Mouse (Mus musculus) cerebellum, adult (tissue): ENCODE data around the gene Ttc28.
A peak's percentile ranks its signal among the peaks of the same experiment; 100 is the strongest.
"Not testable (repeated sequence)": the region's sequence is repeated elsewhere in the genome, so short reads cannot be mapped to it uniquely, and the experiment has no call there.

Experiments used
- ATAC-seq: cut with Nextera tagmentation; 2 replicates; pipeline ENCODE4 v1.9.2; 2017; ENCODE audit warnings: mild to moderate bottlenecking, moderate library complexity, mixed read lengths; ENCODE audit not compliant: insufficient number of reproducible peaks, low FRiP score, low TSS enrichment

The Ttc28 gene

DNA sequence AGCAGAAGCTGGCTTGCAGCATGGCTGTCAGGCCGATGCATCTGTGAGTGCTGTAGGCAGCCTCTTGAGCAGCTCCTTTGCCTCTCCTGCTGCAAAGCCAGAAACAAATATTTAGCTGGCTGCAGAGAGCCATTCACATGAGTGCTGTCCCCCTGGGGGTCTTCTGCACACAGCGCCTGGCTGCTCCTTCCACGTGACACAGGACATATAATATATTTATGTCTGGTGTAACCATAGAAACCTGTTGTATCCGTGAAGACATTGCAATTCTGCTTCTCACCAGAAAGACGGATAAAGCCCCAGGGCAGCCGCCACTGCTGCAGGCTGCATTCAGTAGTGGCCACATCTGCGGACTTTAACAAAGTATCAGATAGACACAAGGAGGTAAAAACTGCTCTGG lies 376.6 kb downstream of the Ttc28 start:
- no peak for ATAC-seq

DNA sequence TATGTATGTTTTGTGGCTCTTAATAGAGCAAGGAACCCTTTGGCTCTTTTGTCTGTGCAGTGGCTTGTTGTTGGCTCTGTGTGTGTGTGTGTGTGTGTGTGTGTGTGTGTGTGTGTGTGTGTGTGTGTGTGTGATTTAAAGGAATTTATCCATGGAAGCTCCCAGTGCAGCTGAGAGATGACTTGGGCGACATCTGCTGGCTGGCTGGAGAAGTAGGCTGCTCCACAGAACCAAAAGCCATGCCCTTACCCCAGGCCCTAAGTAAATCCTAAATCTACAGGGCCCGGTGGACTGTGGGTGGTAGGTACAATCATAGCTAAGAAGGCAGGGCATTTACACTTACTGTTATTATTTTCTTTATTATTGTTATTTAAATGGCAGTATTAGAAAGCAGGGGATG lies 377.5 kb downstream of the Ttc28 start:
- ATAC-seq: no peak

DNA sequence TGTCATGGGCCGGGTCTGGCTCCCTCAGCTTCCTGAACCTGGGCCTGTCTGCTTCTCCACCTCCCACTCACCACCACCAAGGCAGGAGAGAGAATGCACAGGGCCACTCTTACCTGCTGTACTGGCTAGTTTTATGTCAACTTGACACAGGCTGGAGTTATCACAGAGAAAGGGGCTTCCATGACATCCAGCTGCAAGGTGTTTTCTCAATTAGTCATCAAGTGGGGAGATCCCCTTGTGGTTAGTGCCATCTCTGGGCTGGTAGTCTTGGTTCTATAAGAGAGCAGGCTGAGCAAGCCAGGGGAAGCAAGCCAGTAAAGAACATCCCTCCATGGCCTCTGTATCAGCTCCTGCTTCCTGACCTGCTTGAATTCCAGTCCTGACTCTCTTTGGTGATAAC lies 381.6 kb downstream of the Ttc28 start:
- ATAC-seq: not testable (repeated sequence)

DNA sequence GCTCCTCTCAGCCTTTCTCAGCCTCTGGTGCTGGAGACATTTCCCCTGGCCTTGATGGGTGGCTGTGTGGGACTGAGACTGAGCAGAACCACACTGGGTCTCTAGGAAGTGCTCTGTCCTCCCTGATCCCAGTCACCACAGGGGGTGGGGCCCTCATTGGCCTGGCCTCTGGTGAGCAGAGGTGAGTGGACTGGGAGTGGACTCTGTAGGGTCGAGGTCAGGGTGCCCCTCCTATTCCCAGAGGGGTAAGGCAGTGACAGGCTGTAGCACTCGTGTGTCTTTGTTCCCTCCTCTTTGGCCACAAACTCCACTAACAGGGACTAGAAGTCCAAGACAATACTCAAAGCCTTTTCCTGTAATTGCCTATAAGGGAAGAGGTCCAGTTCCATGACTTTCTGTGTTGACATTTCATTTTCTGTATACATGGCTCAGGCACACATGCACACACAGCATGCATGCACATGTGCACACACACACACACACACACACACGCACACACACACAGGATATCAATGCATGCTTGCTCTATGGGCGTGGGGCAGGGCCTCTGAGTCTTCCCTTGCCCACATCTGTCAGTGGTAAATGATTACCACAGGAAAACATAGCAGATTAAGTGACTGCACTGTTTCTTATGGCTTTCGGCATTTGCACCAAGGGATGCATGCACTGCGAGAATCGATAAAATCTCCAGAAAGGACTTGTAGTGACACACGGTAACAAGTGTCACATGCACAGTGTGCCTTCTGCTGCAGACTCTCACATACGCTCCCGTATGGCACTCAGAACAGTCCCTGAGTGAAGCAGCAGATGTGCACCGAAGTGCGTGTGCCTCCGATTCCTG lies 382.4 kb downstream of the Ttc28 start:
- ATAC-seq: no peak

DNA sequence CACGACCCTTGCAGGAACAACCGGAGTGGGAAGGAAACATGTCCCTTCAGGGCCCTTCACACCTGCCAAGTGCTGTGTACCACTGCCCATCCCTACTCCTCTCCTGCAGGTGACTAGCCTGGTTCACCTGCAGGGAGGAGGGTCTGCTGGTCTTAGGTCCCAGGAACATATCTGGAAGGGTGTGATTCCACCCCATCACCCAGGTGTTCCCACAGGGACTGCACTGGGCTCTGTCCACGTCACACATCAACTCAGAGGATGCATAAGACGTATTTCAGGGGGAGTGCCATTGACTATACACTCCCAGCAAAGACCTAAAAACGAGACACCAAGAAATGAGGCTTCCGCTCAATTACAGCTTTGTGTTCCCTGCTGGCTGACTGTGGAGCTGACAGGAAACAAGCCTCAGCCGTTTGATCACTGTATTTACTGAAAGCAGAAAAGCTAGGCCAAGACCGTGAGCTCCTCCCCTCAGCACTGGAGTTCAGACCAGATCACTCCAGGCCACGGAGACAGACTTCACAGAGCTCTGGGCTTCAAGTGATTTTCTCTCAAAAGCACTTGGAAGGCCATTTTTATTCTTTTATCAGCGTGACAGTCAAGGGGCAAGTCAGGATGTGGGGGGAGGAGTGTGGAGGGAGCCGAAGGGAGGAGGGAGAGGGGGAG lies 383.1 kb downstream of the Ttc28 start:
- no peak for ATAC-seq

DNA sequence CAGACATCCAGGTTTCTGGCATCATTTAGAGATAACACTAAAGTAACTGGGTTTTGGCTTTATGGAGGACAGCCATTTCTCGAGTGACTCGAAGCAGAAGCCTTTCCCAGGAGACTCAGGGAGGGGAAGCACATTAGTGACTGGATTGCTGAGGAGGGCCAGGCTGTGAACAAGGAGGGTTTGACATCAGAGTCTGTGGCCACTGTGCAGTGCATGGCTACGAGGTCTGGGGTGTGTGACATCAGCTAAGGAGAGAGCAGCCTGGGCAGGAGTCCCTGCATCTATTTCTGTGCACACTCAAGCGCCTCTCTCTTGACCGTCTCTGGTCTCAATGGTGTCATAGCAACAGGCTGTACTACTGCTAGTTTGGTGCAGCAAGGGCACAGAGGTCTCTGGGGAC lies 383.8 kb downstream of the Ttc28 start:
- no peak for ATAC-seq

DNA sequence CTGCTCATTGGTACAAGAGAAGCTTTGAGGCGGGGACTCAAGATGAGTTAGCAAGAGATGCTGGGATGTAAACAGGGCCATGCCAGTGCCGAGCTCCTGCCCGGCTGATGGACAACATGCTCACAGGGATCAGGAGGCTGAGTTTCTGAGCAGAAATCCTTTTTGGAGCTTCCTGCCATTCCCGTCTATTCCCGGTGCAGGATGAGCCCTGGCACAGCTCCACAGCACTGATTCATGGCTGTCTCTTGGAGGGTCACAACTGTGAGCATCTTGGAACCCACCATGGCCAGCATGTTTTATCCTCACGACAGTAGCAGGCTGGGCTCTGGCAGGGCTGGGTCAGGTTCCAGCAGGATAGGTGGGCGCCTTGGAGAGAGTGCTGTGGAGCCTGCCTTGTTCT lies 384.9 kb downstream of the Ttc28 start:
- ATAC-seq: no peak

DNA sequence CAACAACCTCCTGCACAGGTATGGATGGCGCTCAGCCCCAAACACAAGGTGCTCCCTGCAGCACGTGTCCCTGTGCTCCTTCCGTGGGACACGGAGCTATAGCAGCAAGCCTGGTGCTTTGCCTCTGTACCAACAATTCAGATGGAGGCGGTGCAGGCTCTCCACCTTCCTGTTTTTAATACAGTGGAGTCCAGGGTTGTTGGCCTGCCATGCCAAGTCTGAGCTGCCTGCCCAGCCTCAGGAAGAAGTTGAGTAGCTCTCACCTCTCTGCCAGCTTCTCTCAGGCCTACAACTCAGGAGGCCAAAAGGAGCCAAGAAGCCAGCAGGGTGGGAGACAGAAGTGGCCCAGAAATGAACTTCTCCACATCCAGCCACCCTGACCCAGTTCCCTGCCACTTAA lies 387.1 kb downstream of the Ttc28 start:
- ATAC-seq: no peak

DNA sequence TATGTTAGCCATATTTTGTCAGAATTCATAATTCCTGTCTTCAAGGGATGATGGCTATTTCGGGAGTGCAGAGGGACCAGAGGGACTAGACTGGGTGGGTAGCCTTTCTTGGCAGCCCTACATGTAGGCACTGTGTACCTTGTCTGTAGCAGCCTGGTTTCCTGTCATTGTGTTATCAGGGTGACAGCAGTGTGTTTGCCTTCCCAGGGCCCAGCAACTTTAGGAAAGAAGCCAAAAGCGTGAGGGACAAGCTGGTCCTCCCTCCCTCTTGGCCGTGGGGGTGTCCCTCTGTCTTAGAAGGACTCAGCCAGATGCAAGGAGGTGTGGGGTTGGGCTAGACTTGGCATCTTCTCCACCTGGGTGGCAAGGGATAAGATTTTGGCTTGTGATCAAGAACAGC lies 387.5 kb downstream of the Ttc28 start:
- ATAC-seq: no peak

DNA sequence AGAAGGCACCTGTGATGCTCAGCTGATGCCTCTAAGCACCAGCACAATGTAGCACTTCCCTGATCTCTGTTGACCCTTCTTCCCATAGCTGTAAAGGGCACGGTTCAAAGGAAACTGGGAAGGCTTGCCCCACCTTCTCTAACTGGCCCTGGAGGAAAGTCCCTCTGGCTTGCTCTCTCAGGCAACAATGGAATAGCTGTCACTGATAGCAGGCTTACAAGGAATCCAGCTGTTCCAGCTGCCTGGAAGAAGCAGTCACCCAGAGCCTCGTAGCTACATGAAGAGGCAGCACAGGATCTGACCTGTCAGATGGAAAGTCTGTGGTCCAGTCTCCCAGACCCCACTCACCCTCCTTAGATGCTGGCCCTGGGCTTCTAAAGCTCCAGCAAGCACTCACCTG lies 389.2 kb downstream of the Ttc28 start:
- no peak for ATAC-seq

DNA sequence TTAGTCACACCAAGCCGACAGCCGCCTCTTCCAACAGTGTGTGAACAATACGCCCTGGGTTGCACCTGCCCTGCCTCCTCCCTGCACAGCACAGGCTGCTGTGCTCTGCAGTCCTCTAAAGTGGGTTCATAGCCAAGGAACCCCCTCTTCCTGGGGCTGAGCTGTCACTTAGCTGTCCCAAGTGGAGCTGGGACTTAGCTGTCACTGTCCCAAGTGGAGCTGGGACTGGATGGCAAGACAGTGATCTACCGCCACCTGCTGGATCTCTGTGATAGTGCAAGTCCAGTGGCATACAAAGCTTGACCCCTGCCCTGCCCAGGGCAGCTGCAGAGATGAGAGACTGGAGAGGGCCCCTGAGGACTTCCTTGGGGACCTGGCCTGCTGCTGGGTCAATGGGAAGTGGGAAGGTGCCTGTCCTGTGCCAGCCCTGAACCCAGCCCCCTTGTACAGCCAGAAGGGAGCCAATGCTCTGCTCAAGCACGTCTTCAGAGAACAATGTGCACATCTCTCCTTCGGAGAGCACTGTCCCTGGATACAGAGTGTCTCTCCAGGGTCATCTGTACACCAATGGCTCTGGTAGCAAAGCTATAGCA lies 390.1 kb downstream of the Ttc28 start:
- no peak for ATAC-seq

DNA sequence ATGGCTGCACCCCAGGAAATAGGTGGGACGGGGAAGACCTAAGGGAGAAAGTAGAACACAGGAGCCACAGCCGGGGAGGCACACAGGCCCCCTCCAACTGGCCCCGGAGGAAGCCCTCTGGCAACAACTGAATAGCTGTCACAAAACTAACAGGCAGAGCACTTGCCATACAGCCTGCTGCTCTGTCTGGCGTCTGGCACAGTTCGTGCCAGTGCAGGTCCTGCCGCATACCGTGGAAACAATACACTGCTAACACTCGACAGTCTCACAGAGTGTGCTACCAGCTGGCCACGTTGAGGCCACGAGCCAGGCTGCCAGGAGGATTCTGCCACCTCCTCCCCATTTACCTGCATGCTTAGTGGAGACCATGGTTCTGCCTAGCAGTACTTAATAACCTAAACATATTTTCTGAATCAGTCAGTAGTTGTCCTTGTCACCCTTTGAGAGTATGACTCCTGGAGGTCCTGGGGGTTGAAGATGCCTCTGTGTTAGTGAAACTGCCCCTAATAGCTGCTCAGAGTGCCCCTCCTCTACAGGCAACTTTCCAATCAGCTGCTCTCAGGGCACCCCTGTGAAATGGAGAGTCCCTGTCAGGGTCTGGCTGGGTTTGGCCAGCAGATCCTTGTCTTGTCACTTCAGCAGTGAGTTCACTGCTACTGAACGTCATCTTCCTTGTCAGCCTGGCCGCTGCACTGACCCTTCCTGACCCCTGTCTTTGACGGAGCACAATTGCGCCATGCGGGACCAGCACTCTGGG lies 390.8 kb downstream of the Ttc28 start:
- no peak for ATAC-seq

DNA sequence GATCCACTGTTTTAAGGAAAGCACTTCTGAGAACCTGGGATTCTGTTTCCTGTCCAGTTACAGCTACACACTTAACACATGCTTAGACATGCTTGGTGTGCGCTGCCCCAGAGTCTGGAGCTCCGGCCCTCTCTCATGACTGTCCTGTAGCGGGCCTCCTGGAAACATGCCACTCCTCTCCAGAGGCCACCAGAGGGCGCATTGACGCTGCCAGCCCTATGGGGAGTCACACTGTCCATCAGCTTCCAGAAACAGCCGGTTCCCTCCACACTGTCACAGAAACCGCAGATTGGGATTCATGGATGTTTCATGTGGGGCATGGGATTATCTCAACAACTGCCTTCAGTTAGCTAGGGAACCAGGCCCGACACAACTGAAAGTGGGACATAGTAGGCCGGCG lies 394.0 kb downstream of the Ttc28 start:
- 0 out of 2 replicates have a peak, but pooled peaks have one; percentile 26 for ATAC-seq

DNA sequence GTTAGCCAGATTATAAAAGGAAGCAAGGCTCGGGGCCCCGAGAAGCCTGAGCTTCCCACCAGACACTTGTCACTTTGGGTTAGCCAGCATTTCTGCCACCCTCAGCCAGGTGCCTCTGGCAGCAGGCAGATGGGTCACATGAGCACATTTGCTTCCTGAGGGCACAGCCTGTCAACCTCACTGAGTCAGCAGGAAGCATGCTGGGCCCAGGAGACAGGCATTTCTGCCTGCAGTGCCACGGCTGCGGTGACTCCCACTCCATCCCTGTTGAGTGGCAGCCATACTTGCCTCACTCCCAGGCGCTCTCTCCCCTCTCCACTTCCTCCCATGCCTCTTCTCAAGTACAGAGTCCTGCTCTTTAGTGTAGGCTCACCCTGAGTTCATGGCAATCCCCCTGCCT lies 395.3 kb downstream of the Ttc28 start:
- ATAC-seq: peak; percentile 16; the same call in 1 of the 2 replicates

DNA sequence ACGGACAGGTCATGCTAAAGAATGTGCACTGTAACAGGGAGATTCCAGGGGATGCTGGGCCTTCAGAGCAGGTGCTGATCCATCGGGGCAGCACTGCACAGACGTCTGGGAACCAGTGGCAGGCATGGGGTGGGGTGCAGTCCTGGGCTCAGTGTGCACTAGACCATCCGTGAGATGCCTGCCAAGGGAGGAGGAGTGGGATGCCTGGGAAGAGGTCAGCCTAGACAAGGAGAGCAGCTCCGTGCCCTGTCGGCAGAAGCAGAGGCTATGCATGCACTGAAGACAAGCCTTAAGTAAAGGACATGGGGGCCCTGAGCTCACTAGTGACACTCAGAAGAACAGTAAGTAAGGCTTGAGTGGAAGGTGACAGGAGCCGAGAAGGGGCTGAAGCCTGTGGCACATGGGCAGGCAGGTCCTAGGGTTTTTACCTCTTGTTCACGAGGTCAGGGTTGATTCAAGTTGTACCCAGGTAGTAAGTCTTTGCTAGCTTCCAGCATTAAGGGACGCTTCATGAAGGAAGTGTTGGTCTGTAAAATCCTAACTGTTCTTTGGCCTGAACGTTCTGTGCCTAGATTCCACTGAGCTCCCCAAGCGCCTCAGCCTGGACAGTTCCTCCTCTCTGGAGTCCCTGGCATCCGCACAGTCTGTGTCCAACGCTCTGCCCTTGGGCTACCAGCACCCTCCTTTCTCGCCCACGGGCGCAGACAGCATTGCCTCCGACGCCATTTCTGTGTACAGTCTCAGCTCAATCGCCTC lies 405.0 kb downstream of the Ttc28 start:
- ATAC-seq: no peak

DNA sequence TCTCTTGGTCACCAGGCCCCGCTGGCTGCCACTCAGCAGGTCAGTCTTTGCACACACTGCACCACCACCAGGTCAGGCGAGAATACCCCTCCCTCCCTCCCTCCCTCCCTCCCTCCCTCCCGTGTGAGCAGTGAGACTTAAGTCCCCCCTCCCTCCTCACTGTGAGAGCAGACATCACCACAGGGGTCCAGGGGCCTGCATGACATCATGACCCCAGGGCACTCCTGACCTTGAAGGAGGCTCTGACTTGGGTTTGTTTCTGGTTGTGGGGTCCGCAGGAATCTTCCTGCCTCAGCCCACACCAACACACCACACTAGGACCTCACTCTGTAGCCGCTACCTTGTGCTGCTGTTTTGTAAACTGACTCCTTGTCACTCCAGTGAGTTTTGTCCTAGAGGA lies 408.0 kb downstream of the Ttc28 start:
- no peak for ATAC-seq

DNA sequence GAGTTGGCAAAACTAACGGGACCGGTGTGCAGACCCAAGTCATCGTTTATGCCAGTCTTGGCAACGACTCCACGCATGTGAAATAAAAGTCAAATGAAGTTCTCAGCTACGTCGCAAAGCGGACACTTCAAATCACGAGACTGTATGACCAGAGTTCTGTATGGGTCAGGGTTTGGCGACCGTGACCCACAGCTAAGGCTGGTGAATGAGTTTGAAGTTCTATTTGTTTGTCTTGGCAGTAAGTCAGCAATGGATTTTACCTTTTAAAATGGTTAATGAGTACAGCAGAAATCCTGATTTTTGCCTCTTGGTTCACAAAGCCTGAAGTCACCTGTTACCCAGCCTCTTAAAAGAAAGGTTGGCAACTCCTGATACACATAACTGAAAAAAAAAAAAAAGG lies 408.9 kb downstream of the Ttc28 start:
- no peak for ATAC-seq

DNA sequence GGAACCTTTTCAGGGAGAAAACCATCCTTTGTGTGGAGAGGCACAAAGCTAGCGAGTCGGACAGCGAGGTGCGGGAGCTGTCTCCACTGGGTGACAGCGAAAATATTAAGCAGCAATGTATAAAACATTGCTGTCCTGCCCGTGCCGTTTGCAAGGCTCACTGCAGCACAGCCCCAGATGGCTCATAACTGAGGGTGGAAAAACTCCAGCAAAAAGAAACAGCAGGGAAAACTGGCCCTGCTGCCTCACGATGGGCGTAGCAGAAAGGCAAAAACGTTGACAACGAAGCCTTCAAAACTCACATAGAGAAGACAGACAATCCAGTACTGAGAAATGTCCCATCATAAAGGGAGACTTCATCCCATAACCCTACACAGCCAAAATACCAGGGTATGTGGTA lies 410.5 kb downstream of the Ttc28 start:
- ATAC-seq: no peak

DNA sequence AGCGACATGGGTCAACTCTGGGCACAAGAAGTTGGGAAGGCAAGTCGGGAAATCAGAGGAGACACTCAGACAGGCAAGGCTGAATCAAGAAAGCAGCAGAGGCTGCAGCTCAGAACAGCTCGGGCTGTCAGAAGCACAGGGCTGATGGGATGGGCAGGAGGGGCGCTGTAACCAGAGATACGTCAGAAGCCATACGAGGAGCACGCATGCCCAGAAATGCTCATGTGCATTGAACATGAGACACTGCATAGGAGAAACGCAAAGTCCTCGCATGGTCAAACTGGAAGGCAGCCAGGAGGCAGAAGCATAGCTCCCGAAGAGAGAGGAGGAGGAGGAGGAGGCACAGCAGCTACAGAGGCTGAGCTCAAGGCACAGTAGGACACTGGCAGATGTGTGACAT lies 412.0 kb downstream of the Ttc28 start:
- no peak for ATAC-seq

DNA sequence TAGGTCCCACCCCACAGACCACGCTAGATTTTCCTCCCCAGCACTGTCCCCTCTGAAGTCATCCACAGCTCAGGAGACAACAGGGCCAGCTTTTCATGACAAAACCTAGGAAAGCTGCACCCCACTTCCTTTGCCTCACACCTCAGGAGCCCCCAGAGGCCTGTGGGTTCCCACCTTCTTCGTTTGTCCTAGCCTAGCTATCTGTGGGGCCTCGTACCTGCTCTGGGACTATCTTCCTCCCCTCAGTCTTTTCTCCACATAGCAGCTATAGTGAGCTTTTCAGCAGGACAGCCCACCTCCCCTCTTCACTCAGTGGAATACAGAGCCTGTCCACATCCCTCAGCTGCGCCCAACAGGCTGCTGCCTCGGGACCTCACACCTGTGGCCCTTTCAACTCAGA lies 418.2 kb downstream of the Ttc28 start:
- no peak for ATAC-seq
